Mouse (Mus musculus): Measurements from ENCODE around the gene Gm5136. TPM values are rescaled to one million over a fixed set of nuclear protein-coding genes. Genes with fewer than 3 reads are reported as not detected.

Gm5136 gene
- polyA plus RNA-seq, 1 experiment from 2014 or later: not detected

DNA sequence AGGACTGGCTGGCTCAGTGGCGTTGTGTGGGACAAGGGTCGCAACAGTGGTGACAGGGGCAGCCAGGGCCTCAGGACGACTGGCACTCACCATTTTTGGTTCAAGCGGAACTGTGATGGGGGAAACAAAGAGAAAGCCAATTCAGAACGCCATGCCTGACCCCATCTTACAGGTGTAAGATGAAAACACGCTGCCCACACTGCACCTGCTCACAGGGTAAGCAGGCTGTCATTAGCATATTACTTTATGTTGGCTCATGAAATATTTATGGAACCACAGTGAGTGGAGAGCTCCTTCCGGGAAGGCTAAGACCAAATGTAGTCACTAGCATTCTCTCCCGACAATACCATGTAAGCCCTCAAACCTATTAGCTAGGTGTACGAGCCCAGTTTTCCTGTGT, 9.0 kb downstream of the Gm5136 start:
- Histone ChIP-seq H3K9ac (ENCODE audit: low read depth, low read length) (no peak overlapping the region), H3K4me2 (ENCODE audit: low read depth, low read length) (no peak overlapping the region), H3K9me3 (ENCODE audit: control insufficient read depth, low read length) (no peaks in the 10 kb centered on the region), H3K4me1 (ENCODE audit: control insufficient read depth, insufficient read depth, low read length) (no peaks in the 10 kb centered on the region), H3K36me3 (ENCODE audit: control insufficient read depth, insufficient read depth, low read length) (no peaks in the 10 kb centered on the region), H3K27me3 (replicated peaks; ENCODE audit: control insufficient read depth, insufficient read depth, low read length) (no peaks in the 10 kb centered on the region), H3K27ac (ENCODE audit: low read length) (no peak overlapping the region), H3K4me3 (ENCODE audit: low read length) (no peak overlapping the region)
- 71% methylated on average over 9 of the region's 9 CpGs for WGBS
- no peak for ATAC-seq

DNA sequence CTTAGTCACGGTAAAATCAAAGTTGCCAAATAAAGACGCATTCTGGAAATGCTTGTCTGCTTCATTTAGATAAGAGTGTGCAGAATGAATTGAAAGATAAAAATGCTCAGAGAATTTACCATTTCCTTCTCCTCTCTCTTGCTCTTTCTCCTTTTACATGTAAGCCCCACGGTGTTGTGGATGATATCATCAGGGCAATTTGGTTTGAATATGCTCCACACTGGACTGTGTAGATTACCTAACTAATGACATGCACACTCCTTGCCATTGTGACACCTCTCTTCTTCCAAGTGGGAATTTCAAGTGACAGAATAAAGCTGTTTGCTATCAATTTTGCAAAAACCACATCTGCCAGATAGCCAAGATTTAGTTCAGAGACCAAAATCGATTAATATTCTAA, 13.3 kb downstream of the Gm5136 start:
- Histone ChIP-seq H3K27me3 (replicated peaks; ENCODE audit: control insufficient read depth, insufficient read depth, low read length) (no peaks in the 10 kb centered on the region), H3K9me3 (ENCODE audit: control insufficient read depth, low read length) (no peaks in the 10 kb centered on the region), H3K4me2 (ENCODE audit: low read depth, low read length) (no peak overlapping the region), H3K9ac (ENCODE audit: low read depth, low read length) (no peak overlapping the region), H3K36me3 (ENCODE audit: control insufficient read depth, insufficient read depth, low read length) (no peaks in the 10 kb centered on the region), H3K4me3 (ENCODE audit: low read length) (no peak overlapping the region), H3K27ac (ENCODE audit: low read length) (no peak overlapping the region), H3K4me1 (ENCODE audit: control insufficient read depth, insufficient read depth, low read length) (no peaks in the 10 kb centered on the region)
- no peak for ATAC-seq
- WGBS: 73% methylated on average over 4 of the region's 4 CpGs

DNA sequence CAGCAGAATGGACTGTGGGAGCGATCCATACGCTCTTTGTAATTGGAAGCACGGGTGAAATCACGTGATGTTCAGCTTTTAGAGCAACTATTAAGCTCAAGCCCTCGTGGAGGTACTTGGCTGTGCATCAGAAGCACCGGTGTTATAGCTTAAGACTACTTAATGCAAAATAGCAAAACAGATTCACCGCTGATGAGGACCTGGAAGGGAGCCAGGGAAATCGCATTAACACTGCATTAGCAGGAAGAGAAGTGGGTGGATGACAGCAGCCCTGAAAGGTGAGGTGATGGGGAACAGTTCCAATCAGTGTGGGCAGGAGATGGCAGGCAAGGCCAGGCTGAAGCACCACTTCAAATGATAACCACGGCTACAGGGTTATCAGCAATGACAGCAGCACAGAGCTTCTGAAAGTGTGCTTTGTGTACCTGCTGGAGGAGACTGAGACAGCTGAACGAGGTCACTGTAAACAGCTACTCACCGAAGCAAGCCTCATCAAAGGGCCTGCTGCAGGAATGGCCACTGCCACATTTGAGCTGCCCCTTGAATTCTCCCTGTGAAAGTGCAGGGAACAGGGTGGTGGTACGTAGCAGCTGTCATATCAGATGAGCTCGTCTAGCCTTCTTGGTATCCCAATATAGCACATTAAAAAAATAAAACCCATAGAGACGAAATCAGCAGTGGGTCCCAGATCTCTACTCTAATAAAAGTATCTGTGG, 20.1 kb downstream of the Gm5136 start:
- ATAC-seq: no peak
- 48% methylated on average over 14 of the region's 14 CpGs for WGBS
- H3K4me3 ChIP-seq (ENCODE audit: low read length): no peak overlapping the region
- H3K36me3 ChIP-seq (ENCODE audit: control insufficient read depth, insufficient read depth, low read length): no peaks in the 10 kb centered on the region
- H3K27me3 ChIP-seq (replicated peaks; ENCODE audit: control insufficient read depth, insufficient read depth, low read length): no peaks in the 10 kb centered on the region
- no peaks in the 10 kb centered on the region for H3K9me3 ChIP-seq (ENCODE audit: control insufficient read depth, low read length)
- H3K4me1 ChIP-seq (ENCODE audit: control insufficient read depth, insufficient read depth, low read length): no peaks in the 10 kb centered on the region
- H3K9ac ChIP-seq (ENCODE audit: low read depth, low read length): no peak overlapping the region
- H3K4me2 ChIP-seq (ENCODE audit: low read depth, low read length): no peak overlapping the region
- no peak overlapping the region for H3K27ac ChIP-seq (ENCODE audit: low read length)

DNA sequence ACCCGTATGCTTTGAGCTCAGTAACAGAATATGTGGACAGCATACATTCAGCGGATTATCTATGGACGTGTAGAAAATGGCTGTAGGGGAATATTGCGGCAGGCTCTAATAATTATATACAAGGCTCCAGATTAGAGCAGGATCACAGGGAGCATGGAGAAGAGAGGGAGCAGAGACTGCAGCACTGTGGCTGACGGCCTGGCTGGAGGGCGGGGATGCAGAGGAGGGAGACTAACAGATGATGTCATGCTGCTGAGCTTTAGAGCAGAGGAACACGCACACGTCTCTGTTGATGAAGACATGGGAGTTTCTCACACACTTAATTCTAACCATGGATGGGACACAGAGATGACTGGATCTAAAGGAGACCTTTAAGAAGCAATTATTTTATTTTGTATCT, 22.9 kb downstream of the Gm5136 start:
- no peak overlapping the region for H3K4me3 ChIP-seq (ENCODE audit: low read length)
- H3K4me1 ChIP-seq (ENCODE audit: control insufficient read depth, insufficient read depth, low read length): no peaks in the 10 kb centered on the region
- H3K27me3 ChIP-seq (replicated peaks; ENCODE audit: control insufficient read depth, insufficient read depth, low read length): no peaks in the 10 kb centered on the region
- ATAC-seq: no peak
- no peak overlapping the region for H3K9ac ChIP-seq (ENCODE audit: low read depth, low read length)
- H3K36me3 ChIP-seq (ENCODE audit: control insufficient read depth, insufficient read depth, low read length): no peaks in the 10 kb centered on the region
- H3K27ac ChIP-seq (ENCODE audit: low read length): no peak overlapping the region
- no peaks in the 10 kb centered on the region for H3K9me3 ChIP-seq (ENCODE audit: control insufficient read depth, low read length)
- no peak overlapping the region for H3K4me2 ChIP-seq (ENCODE audit: low read depth, low read length)
- 79% methylated on average over 8 of the region's 8 CpGs for WGBS

DNA sequence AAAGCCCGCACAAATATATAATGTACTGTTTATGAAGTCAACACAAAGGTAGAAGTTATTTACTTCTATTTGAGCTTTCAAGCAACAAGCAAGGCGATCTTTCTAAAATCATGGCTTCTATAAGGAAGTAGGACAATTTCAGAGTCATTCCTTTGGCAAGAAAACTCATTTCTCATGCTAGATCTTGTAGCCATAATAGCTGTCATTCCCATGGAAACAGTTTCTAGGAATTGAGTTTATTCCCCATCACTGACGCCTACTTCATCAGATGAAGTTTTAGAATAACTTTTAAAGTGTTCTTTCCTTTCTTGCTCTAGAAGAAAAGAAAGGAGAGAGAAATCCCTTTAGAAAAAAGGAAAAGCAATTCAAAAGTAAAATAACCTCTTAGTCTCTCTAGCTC, 31.0 kb downstream of the Gm5136 start:
- H3K4me2 ChIP-seq (ENCODE audit: low read depth, low read length): no peak overlapping the region
- no peaks in the 10 kb centered on the region for H3K27me3 ChIP-seq (replicated peaks; ENCODE audit: control insufficient read depth, insufficient read depth, low read length)
- H3K4me3 ChIP-seq (ENCODE audit: low read length): no peak overlapping the region
- no peaks in the 10 kb centered on the region for H3K4me1 ChIP-seq (ENCODE audit: control insufficient read depth, insufficient read depth, low read length)
- H3K9me3 ChIP-seq (ENCODE audit: control insufficient read depth, low read length): no peaks in the 10 kb centered on the region
- 88% methylated on average over 3 of the region's 3 CpGs for WGBS
- H3K36me3 ChIP-seq (ENCODE audit: control insufficient read depth, insufficient read depth, low read length): no peaks in the 10 kb centered on the region
- no peak for ATAC-seq
- no peak overlapping the region for H3K9ac ChIP-seq (ENCODE audit: low read depth, low read length)
- H3K27ac ChIP-seq (ENCODE audit: low read length): no peak overlapping the region

DNA sequence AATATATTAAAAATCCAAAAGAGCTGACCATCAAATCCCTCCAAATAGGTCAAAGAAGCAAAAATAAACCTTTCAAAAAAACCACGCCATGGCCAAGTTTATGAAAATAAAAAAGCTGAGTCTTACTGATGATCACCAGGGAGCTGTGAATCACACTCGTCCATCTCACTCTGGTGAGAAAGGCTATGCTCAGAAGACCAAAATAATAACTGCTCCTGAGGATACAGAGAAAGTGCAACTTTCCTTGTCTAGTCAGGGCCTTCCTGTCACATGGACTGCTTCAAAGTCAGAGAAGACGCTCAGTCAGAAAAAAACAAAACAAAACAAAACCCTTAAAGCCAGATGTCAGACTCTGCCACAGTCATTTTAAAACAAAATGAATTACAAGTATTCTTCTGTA, 39.7 kb downstream of the Gm5136 start:
- H3K9me3 ChIP-seq (ENCODE audit: control insufficient read depth, low read length): no peaks in the 10 kb centered on the region
- H3K27me3 ChIP-seq (replicated peaks; ENCODE audit: control insufficient read depth, insufficient read depth, low read length): no peaks in the 10 kb centered on the region
- no peak overlapping the region for H3K4me2 ChIP-seq (ENCODE audit: low read depth, low read length)
- no peak overlapping the region for H3K27ac ChIP-seq (ENCODE audit: low read length)
- WGBS: 63% methylated on average over 3 of the region's 3 CpGs
- no peak overlapping the region for H3K9ac ChIP-seq (ENCODE audit: low read depth, low read length)
- no peaks in the 10 kb centered on the region for H3K4me1 ChIP-seq (ENCODE audit: control insufficient read depth, insufficient read depth, low read length)
- H3K36me3 ChIP-seq (ENCODE audit: control insufficient read depth, insufficient read depth, low read length): no peaks in the 10 kb centered on the region
- no peak for ATAC-seq
- H3K4me3 ChIP-seq (ENCODE audit: low read length): no peak overlapping the region

DNA sequence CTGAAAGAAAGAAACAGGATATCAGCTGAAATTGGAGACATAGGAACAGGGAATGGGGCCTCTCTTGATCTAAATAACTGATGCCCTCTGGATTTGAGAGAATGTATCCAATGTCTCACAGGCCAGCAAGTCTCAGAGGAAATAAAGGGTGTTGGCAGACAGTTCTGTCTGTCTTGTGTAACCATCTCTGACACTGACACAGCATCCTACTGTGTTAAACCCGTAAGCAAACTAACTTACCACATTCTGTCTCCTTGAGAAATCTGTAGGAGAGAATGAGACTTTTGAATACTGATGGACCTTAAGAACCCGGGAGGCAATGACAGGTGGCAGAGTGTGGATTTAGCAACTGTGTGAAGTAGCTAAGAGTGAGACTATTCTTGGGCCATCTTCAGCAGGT, 41.7 kb downstream of the Gm5136 start:
- H3K9me3 ChIP-seq (ENCODE audit: control insufficient read depth, low read length): no peaks in the 10 kb centered on the region

DNA sequence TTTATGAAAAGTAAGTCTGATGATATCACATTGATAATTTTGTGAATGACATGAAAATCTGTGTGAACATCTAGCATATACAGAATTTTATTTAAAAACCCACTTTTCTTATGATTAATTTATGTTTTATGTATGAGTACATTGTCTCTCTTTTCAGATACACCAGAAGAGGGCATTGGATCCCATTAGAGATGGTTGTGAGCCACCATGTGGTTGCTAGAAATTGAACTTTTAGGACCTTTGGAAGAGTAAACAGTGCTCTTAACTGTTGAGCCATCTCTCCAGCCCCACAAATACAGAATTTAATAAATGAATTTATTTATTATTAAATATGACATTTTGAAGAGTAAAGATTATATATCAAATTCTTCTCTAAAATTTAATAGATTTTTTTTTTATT, 42.3 kb downstream of the Gm5136 start:
- Histone ChIP-seq H3K27me3 (replicated peaks; ENCODE audit: control insufficient read depth, insufficient read depth, low read length) (no peaks in the 10 kb centered on the region), H3K4me2 (ENCODE audit: low read depth, low read length) (no peak overlapping the region), H3K4me3 (ENCODE audit: low read length) (no peak overlapping the region), H3K9ac (ENCODE audit: low read depth, low read length) (no peak overlapping the region), H3K27ac (ENCODE audit: low read length) (no peak overlapping the region), H3K36me3 (ENCODE audit: control insufficient read depth, insufficient read depth, low read length) (no peaks in the 10 kb centered on the region), H3K4me1 (ENCODE audit: control insufficient read depth, insufficient read depth, low read length) (no peaks in the 10 kb centered on the region), H3K9me3 (ENCODE audit: control insufficient read depth, low read length) (no peaks in the 10 kb centered on the region)
- ATAC-seq: no peak

More for the DNA sequence above, 41.7 kb downstream of the Gm5136 start:
- Histone ChIP-seq H3K27me3 (replicated peaks; ENCODE audit: control insufficient read depth, insufficient read depth, low read length) (no peaks in the 10 kb centered on the region), H3K27ac (ENCODE audit: low read length) (no peak overlapping the region), H3K4me1 (ENCODE audit: control insufficient read depth, insufficient read depth, low read length) (no peaks in the 10 kb centered on the region), H3K36me3 (ENCODE audit: control insufficient read depth, insufficient read depth, low read length) (no peaks in the 10 kb centered on the region), H3K9ac (ENCODE audit: low read depth, low read length) (no peak overlapping the region), H3K4me2 (ENCODE audit: low read depth, low read length) (no peak overlapping the region), H3K4me3 (ENCODE audit: low read length) (no peak overlapping the region)
- ATAC-seq: no peak
- WGBS: 76% methylated on average over 2 of the region's 2 CpGs

DNA sequence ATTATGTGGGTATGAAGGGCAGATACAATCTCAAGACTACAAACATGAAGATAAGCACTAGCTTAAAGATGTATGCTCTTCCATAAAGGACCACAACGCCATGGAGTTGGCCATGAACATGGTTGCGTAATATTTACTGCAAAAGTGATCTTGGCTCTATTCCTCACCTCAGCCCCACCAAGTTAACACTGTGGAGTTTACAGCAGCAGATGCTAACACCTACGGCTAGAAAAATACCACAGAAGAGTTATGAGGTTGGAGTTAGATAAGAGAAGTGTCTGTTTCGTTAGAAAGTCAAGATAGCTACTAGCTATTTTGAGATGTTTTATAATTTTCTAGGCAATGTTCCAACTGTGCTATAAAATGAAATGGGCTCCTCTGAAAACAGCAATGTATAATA, 43.1 kb downstream of the Gm5136 start:
- Histone ChIP-seq H3K27ac (ENCODE audit: low read length) (no peak overlapping the region), H3K9me3 (ENCODE audit: control insufficient read depth, low read length) (no peaks in the 10 kb centered on the region), H3K9ac (ENCODE audit: low read depth, low read length) (no peak overlapping the region), H3K4me3 (ENCODE audit: low read length) (no peak overlapping the region), H3K27me3 (replicated peaks; ENCODE audit: control insufficient read depth, insufficient read depth, low read length) (no peaks in the 10 kb centered on the region), H3K4me2 (ENCODE audit: low read depth, low read length) (no peak overlapping the region), H3K36me3 (ENCODE audit: control insufficient read depth, insufficient read depth, low read length) (no peaks in the 10 kb centered on the region), H3K4me1 (ENCODE audit: control insufficient read depth, insufficient read depth, low read length) (no peaks in the 10 kb centered on the region)
- WGBS: 71% methylated on average over 4 of the region's 4 CpGs
- ATAC-seq: no peak

DNA sequence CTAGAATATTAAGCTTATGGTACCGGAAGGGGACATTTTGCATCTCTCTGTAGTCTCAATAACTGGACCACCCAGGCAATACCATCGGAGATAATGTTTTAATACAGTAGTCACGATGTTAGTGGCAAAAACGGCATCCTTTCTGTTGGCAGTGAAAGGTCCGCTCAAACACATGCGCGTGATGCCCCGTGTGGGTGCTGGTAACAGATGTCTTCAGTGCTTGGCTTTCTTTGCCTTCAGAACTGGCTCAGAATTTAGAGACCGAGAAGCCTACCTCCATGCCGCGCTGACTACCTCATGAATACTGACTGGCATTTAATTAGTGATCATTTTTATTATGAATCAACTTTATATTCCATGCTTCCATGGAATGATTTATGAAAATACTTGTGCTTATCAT, 44.9 kb downstream of the Gm5136 start:
- WGBS: 92% methylated on average over 11 of the region's 11 CpGs
- H3K36me3 ChIP-seq (ENCODE audit: control insufficient read depth, insufficient read depth, low read length): no peaks in the 10 kb centered on the region
- H3K27me3 ChIP-seq (replicated peaks; ENCODE audit: control insufficient read depth, insufficient read depth, low read length): no peaks in the 10 kb centered on the region
- H3K9ac ChIP-seq (ENCODE audit: low read depth, low read length): no peak overlapping the region
- no peaks in the 10 kb centered on the region for H3K9me3 ChIP-seq (ENCODE audit: control insufficient read depth, low read length)
- H3K4me2 ChIP-seq (ENCODE audit: low read depth, low read length): no peak overlapping the region
- H3K27ac ChIP-seq (ENCODE audit: low read length): no peak overlapping the region
- ATAC-seq: no peak
- no peak overlapping the region for H3K4me3 ChIP-seq (ENCODE audit: low read length)
- no peaks in the 10 kb centered on the region for H3K4me1 ChIP-seq (ENCODE audit: control insufficient read depth, insufficient read depth, low read length)
